Mouse (Mus musculus): Measurements from ENCODE around the gene Nisch. TPM values are rescaled to one million over a fixed set of nuclear protein-coding genes. Genes with fewer than 3 reads are reported as not detected.

Gene Nisch
- 169 and 204 TPM in 2 replicates for total RNA-seq (2012; rRNA removed)

DNA sequence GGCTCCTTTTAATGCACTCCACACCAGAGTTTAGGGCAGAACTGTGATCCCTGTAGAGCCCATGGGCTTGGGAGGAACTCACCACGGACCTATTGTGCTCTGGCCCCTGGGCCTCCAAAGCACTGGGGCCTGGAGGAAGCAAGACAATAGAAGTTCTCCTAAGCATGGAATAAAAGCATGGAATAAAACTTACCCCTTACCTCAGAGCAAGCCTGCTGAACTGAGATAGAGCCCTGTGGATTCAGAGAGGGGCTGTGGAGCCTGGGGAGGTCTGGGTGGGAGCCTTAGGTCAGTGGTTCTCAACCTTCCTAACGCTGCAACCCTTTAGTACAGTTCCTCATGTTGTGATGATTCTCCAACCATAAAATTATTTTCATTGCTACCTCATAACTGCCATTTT is at the start of gene Nisch:
TSS of gene Nisch (minus strand) at position 101 of the 400 bp plus-strand sequence.
- Histone ChIP-seq H3K4me1 (ENCODE audit: control insufficient read depth in 2 of 2, insufficient read depth in 2 of 2, low read length in 2 of 2, poor library complexity in 1 of 2) (peaks cover 0 to 3% of the 10 kb centered on the region in 2 experiments; a peak in 1 of 4 replicates), H3K9ac (ENCODE audit: insufficient read depth, low read depth, low read length, poor library complexity, severe bottlenecking) (peak within 1 kb of the TSS; percentile 28; the same call in 1 of the 2 replicates), H3K9me3 (ENCODE audit: control insufficient read depth, insufficient read depth, low read depth, low read length) (no peaks in the 10 kb centered on the region), H3K4me3 (ENCODE audit: insufficient read depth in 1 of 2, low read depth in 1 of 2, low read length in 2 of 2, poor library complexity in 1 of 2, severe bottlenecking in 1 of 2) (no peak within 1 kb of the TSS), H3K36me3 (ENCODE audit: control insufficient read depth, insufficient read depth, low read length, poor library complexity, severe bottlenecking) (no peaks in the 10 kb centered on the region), H3K27ac (ENCODE audit: insufficient read depth, low read depth, low read length, poor library complexity, severe bottlenecking) (no peak within 1 kb of the TSS)
- DNase-seq (ENCODE audit: low read depth, low spot score), result no peak
- in situ Hi-C loops (cut with MboI; ENCODE audit: low sequenced_read_pairs in 2 of 2, unreplicated experiment in 2 of 2), result no loop called here
- no peak for TF ChIP-seq CHD2 (IDR thresholded peaks at IDR 0.05; ENCODE audit: low read depth, low read length)
- TF ChIP-seq MAFK (IDR thresholded peaks at IDR 0.05; ENCODE audit: insufficient read depth, low read depth, low read length), result no peak
- TF ChIP-seq ZC3H11A (IDR thresholded peaks at IDR 0.05; ENCODE audit: borderline replicate concordance, low read depth, low read length), result no peak
- no peak for TF ChIP-seq HCFC1 (IDR thresholded peaks at IDR 0.05; ENCODE audit: borderline replicate concordance, insufficient read depth, low read length)
- TF ChIP-seq ZNF384 (IDR thresholded peaks at IDR 0.05; ENCODE audit: low read depth, low read length), result no peak

GRCm38 (mm10) chr14:31260932-31261331 is 44.2 kb upstream of the Nisch start:
- H3K9ac ChIP-seq (ENCODE audit: insufficient read depth, low read depth, low read length, poor library complexity, severe bottlenecking), result no peak overlapping the region
- H3K4me3 ChIP-seq (ENCODE audit: insufficient read depth in 1 of 2, low read depth in 1 of 2, low read length in 2 of 2, poor library complexity in 1 of 2, severe bottlenecking in 1 of 2), result no peak overlapping the region
- in situ Hi-C loops (cut with MboI; ENCODE audit: low sequenced_read_pairs in 2 of 2, unreplicated experiment in 2 of 2), result no loop called here
- H3K9me3 ChIP-seq (ENCODE audit: control insufficient read depth, insufficient read depth, low read depth, low read length), result no peaks in the 10 kb centered on the region
- DNase-seq (ENCODE audit: low read depth, low spot score), result no peak
- H3K36me3 ChIP-seq (ENCODE audit: control insufficient read depth, insufficient read depth, low read length, poor library complexity, severe bottlenecking), result peaks cover 38% of the 10 kb centered on the region
- TF ChIP-seq CHD2 (IDR thresholded peaks at IDR 0.05; ENCODE audit: low read depth, low read length) (no peak), MAFK (IDR thresholded peaks at IDR 0.05; ENCODE audit: insufficient read depth, low read depth, low read length) (no peak), ZC3H11A (IDR thresholded peaks at IDR 0.05; ENCODE audit: borderline replicate concordance, low read depth, low read length) (no peak), HCFC1 (IDR thresholded peaks at IDR 0.05; ENCODE audit: borderline replicate concordance, insufficient read depth, low read length) (no peak), ZNF384 (IDR thresholded peaks at IDR 0.05; ENCODE audit: low read depth, low read length) (no peak)
- H3K27ac ChIP-seq (ENCODE audit: insufficient read depth, low read depth, low read length, poor library complexity, severe bottlenecking), result no peak overlapping the region
- no peaks in the 10 kb centered on the region for H3K4me1 ChIP-seq (ENCODE audit: control insufficient read depth in 2 of 2, insufficient read depth in 2 of 2, low read length in 2 of 2, poor library complexity in 1 of 2)

DNA sequence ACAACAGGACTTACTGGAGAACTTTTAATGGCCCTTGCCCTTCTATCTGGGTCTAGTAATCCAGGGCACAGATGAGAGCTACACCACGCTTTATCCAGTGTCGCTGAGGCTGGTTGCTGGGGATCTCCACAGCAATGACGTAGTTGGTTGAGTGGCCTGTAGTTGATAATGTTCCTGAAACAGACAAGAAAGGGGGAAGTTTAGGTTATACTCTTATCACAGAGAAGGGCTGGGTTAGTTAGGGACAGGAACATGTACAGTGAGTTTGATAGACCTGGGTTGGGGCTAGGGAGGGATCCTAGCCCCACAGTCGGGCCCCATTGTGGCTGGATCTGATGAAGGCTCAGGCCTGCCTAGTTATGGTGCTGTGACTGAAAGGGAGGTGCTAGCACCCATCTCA is 43.6 kb upstream of the Nisch start:
- Histone ChIP-seq H3K27ac (ENCODE audit: insufficient read depth, low read depth, low read length, poor library complexity, severe bottlenecking) (no peak overlapping the region), H3K9me3 (ENCODE audit: control insufficient read depth, insufficient read depth, low read depth, low read length) (no peaks in the 10 kb centered on the region), H3K4me1 (ENCODE audit: control insufficient read depth in 2 of 2, insufficient read depth in 2 of 2, low read length in 2 of 2, poor library complexity in 1 of 2) (no peaks in the 10 kb centered on the region), H3K36me3 (ENCODE audit: control insufficient read depth, insufficient read depth, low read length, poor library complexity, severe bottlenecking) (peaks cover 41% of the 10 kb centered on the region), H3K4me3 (ENCODE audit: insufficient read depth in 1 of 2, low read depth in 1 of 2, low read length in 2 of 2, poor library complexity in 1 of 2, severe bottlenecking in 1 of 2) (no peak overlapping the region), H3K9ac (ENCODE audit: insufficient read depth, low read depth, low read length, poor library complexity, severe bottlenecking) (no peak overlapping the region)
- no peak for DNase-seq (ENCODE audit: low read depth, low spot score)
- in situ Hi-C loops (cut with MboI; ENCODE audit: low sequenced_read_pairs in 2 of 2, unreplicated experiment in 2 of 2), result no loop called here
- TF ChIP-seq ZC3H11A (IDR thresholded peaks at IDR 0.05; ENCODE audit: borderline replicate concordance, low read depth, low read length), result no peak
- TF ChIP-seq CHD2 (IDR thresholded peaks at IDR 0.05; ENCODE audit: low read depth, low read length), result no peak
- no peak for TF ChIP-seq ZNF384 (IDR thresholded peaks at IDR 0.05; ENCODE audit: low read depth, low read length)
- TF ChIP-seq MAFK (IDR thresholded peaks at IDR 0.05; ENCODE audit: insufficient read depth, low read depth, low read length), result no peak
- TF ChIP-seq HCFC1 (IDR thresholded peaks at IDR 0.05; ENCODE audit: borderline replicate concordance, insufficient read depth, low read length), result no peak

GRCm38 (mm10) chr14:31258476-31259050 is 41.8 kb upstream of the Nisch start:
- no peaks in the 10 kb centered on the region for H3K4me1 ChIP-seq (ENCODE audit: control insufficient read depth in 2 of 2, insufficient read depth in 2 of 2, low read length in 2 of 2, poor library complexity in 1 of 2)
- peaks cover 56% of the 10 kb centered on the region for H3K36me3 ChIP-seq (ENCODE audit: control insufficient read depth, insufficient read depth, low read length, poor library complexity, severe bottlenecking)
- no peak overlapping the region for H3K4me3 ChIP-seq (ENCODE audit: insufficient read depth in 1 of 2, low read depth in 1 of 2, low read length in 2 of 2, poor library complexity in 1 of 2, severe bottlenecking in 1 of 2)
- no peak overlapping the region for H3K27ac ChIP-seq (ENCODE audit: insufficient read depth, low read depth, low read length, poor library complexity, severe bottlenecking)
- no peaks in the 10 kb centered on the region for H3K9me3 ChIP-seq (ENCODE audit: control insufficient read depth, insufficient read depth, low read depth, low read length)
- no peak for DNase-seq (ENCODE audit: low read depth, low spot score)
- no peak overlapping the region for H3K9ac ChIP-seq (ENCODE audit: insufficient read depth, low read depth, low read length, poor library complexity, severe bottlenecking)
- in situ Hi-C loops (cut with MboI; ENCODE audit: low sequenced_read_pairs in 2 of 2, unreplicated experiment in 2 of 2), result loop anchor here in 1 of 2 experiments (10.0 kb wide), 1 partner anchor 56 kb away; no protein-coding TSS in a partner anchor
- no peak for TF ChIP-seq HCFC1 (IDR thresholded peaks at IDR 0.05; ENCODE audit: borderline replicate concordance, insufficient read depth, low read length)

GRCm38 (mm10) chr14:31252091-31252490 is 35.3 kb upstream of the Nisch start:
- H3K27ac ChIP-seq (ENCODE audit: insufficient read depth, low read depth, low read length, poor library complexity, severe bottlenecking), result no peak overlapping the region
- H3K9me3 ChIP-seq (ENCODE audit: control insufficient read depth, insufficient read depth, low read depth, low read length), result no peaks in the 10 kb centered on the region
- in situ Hi-C loops (cut with MboI; ENCODE audit: low sequenced_read_pairs in 2 of 2, unreplicated experiment in 2 of 2), result loop anchor here in 1 of 2 experiments (10.0 kb wide), 1 partner anchor 63 kb away; no protein-coding TSS in a partner anchor
- TF ChIP-seq CHD2 (IDR thresholded peaks at IDR 0.05; ENCODE audit: low read depth, low read length) (no peak), HCFC1 (IDR thresholded peaks at IDR 0.05; ENCODE audit: borderline replicate concordance, insufficient read depth, low read length) (no peak), ZC3H11A (IDR thresholded peaks at IDR 0.05; ENCODE audit: borderline replicate concordance, low read depth, low read length) (no peak), MAFK (IDR thresholded peaks at IDR 0.05; ENCODE audit: insufficient read depth, low read depth, low read length) (no peak), ZNF384 (IDR thresholded peaks at IDR 0.05; ENCODE audit: low read depth, low read length) (no peak)
- peaks cover 33% of the 10 kb centered on the region for H3K36me3 ChIP-seq (ENCODE audit: control insufficient read depth, insufficient read depth, low read length, poor library complexity, severe bottlenecking)
- H3K4me1 ChIP-seq (ENCODE audit: control insufficient read depth in 2 of 2, insufficient read depth in 2 of 2, low read length in 2 of 2, poor library complexity in 1 of 2), result no peaks in the 10 kb centered on the region; a peak in 1 of 4 replicates
- H3K4me3 ChIP-seq (ENCODE audit: insufficient read depth in 1 of 2, low read depth in 1 of 2, low read length in 2 of 2, poor library complexity in 1 of 2, severe bottlenecking in 1 of 2), result peak overlapping the region; percentile 78 to 92
- DNase-seq (ENCODE audit: low read depth, low spot score), result no peak
- peak overlapping the region; percentile 91 for H3K9ac ChIP-seq (ENCODE audit: insufficient read depth, low read depth, low read length, poor library complexity, severe bottlenecking)

Data from ES-E14 (cell line).